Mouse (Mus musculus) small intestine, adult 2 months (tissue): ENCODE results near the gene Atp6v1e2.

ENCODE experiments used
- CTCF ChIP-seq: fragments of 200-500 bp; IDR thresholded peaks from 2 replicates; pipeline ENCODE4 v1.5.1; 2012; ENCODE audit warnings: low read depth, mild to moderate bottlenecking, control low read depth, inconsistent platforms, low read length, moderate library complexity, mixed read lengths; ENCODE audit not compliant: insufficient replicate concordance, insufficient read length; ENCODE audit errors: extremely low read depth
- POLR2A ChIP-seq: fragments of 200-500 bp; IDR thresholded peaks from 2 replicates; pipeline ENCODE4 v1.6.1; 2012; ENCODE audit warnings: low read depth, mild to moderate bottlenecking, control low read depth, inconsistent platforms, low read length, moderate library complexity

- peak; percentile 79; the same call in 1 of the 2 replicates for TF ChIP-seq CTCF
- TF ChIP-seq POLR2A: no peak
Observed at GRCm38 (mm10) chr17:86906136-86906461, 41.6 kb downstream of the Atp6v1e2 start.
